Mouse (Mus musculus): ENCODE measurements around the gene Tbc1d17. TPM values are rescaled to one million over a fixed set of nuclear protein-coding genes. Genes with fewer than 3 reads are reported as not detected.

The Tbc1d17 gene
- total and polyA plus RNA-seq, 3 experiments = 31.9 to 40.5 (median 38.5) TPM

- in situ Hi-C loops (cut with MboI; ENCODE audit: low pct_ligation_motif_present, low pct_unique_long_range_greater_than_20kb, low sequenced_read_pairs) = no loop called here
- H3K36me3 ChIP-seq (replicated peaks in 1 of 2; ENCODE audit: control insufficient read depth in 1 of 2, insufficient read depth in 1 of 2, low read length in 1 of 2) = peaks cover 42 to 65% of the 10 kb centered on the region in 2 experiments
Observed at GRCm38 (mm10) chr7:44815721-44816469, 33.0 kb downstream of the Tbc1d17 start, which contains the start of the genes Nup62 and Il4i1. TSS of gene Nup62 (plus strand) at chr7:44816088. TSS of gene Il4i1 (plus strand) at chr7:44816387.

GRCm38 (mm10) chr7:44814952-44815553, 33.8 kb downstream of the Tbc1d17 start:
- no peak for DNase-seq (ENCODE audit: extremely low read depth)
- no peaks in the 10 kb centered on the region for H3K27me3 ChIP-seq (replicated peaks)
- peaks cover 48 to 65% of the 10 kb centered on the region in 2 experiments for H3K36me3 ChIP-seq (replicated peaks in 1 of 2; ENCODE audit: control insufficient read depth in 1 of 2, insufficient read depth in 1 of 2, low read length in 1 of 2)
- peak overlapping the region; percentile 77 to 89 (median 86) for H3K4me3 ChIP-seq (replicated peaks in 1 of 3; ENCODE audit: low read depth in 2 of 3, low read length in 2 of 3, poor library complexity in 1 of 3)
- H3K4me2 ChIP-seq (ENCODE audit: insufficient read depth, low read depth, poor library complexity, severe bottlenecking) = peak overlapping the region; percentile 58
- H3K9ac ChIP-seq (ENCODE audit: insufficient read depth, low read depth) = peak overlapping the region; percentile 93
- in situ Hi-C loops (cut with MboI; ENCODE audit: low pct_ligation_motif_present, low pct_unique_long_range_greater_than_20kb, low sequenced_read_pairs) (no loop called here), dilution Hi-C loops (cut with MboI; ENCODE audit: extremely low pct_ligation_motif_present, extremely low pct_unique_long_range_greater_than_20kb, low sequenced_read_pairs) (no loop called here)
- no peaks in the 10 kb centered on the region for H3K9me3 ChIP-seq (replicated peaks; ENCODE audit: low read length)
- H3K4me1 ChIP-seq (ENCODE audit: control insufficient read depth in 1 of 2, insufficient read depth in 2 of 2) = peaks cover 19 to 26% of the 10 kb centered on the region in 2 experiments
- H3K27ac ChIP-seq (ENCODE audit: insufficient read depth, low read depth) = peak overlapping the region; percentile 17; the same call in 1 of the 2 replicates
- H3K79me2 ChIP-seq (replicated peaks; ENCODE audit: control insufficient read depth, extremely low read depth, insufficient read depth, poor library complexity, severe bottlenecking) = peaks cover 52% of the 10 kb centered on the region
- no peak for TF ChIP-seq MAFK (IDR thresholded peaks at IDR 0.05; ENCODE audit: insufficient replicate concordance, low read length)
- no peak for TF ChIP-seq CHD1 (IDR thresholded peaks at IDR 0.05; ENCODE audit: low read depth, low read length)
- no peak for TF ChIP-seq TBP (conservative IDR thresholded peaks at IDR 0.05; ENCODE audit: low read depth, low read length)
- no peak for TF ChIP-seq MYC (IDR thresholded peaks at IDR 0.05; ENCODE audit: low read depth, low read length)
- TF ChIP-seq ZKSCAN1 (IDR thresholded peaks at IDR 0.05; ENCODE audit: borderline replicate concordance, low read depth, low read length) = no peak
- no peak for TF ChIP-seq NELFE (IDR thresholded peaks at IDR 0.05; ENCODE audit: low read depth, low read length)
- no peak for TF ChIP-seq TCF12 (IDR thresholded peaks at IDR 0.05; ENCODE audit: low read depth, low read length)
- no peak for TF ChIP-seq POLR2A (IDR thresholded peaks at IDR 0.05; ENCODE audit: low read depth, low read length)
- no peak for TF ChIP-seq MXI1 (IDR thresholded peaks at IDR 0.05; ENCODE audit: low read depth, low read length)
- TF ChIP-seq BHLHE40 (IDR thresholded peaks at IDR 0.05; ENCODE audit: low read depth, low read length) = no peak
- no peak for TF ChIP-seq SIN3A (IDR thresholded peaks at IDR 0.05; ENCODE audit: low read length)
- no peak for TF ChIP-seq ETS1 (conservative IDR thresholded peaks at IDR 0.05; ENCODE audit: low read depth, low read length)
- no peak for TF ChIP-seq E2F4 (IDR thresholded peaks at IDR 0.05; ENCODE audit: insufficient replicate concordance, low read depth, low read length)
- no peak for TF ChIP-seq ZNF384 (IDR thresholded peaks at IDR 0.05; ENCODE audit: low read depth, low read length)
- no peak for TF ChIP-seq ZC3H11A (IDR thresholded peaks at IDR 0.05; ENCODE audit: low read depth, low read length)

More at GRCm38 (mm10) chr7:44815721-44816469, 33.0 kb downstream of the Tbc1d17 start, which contains the start of the genes Nup62 and Il4i1:
- peaks cover 24 to 35% of the 10 kb centered on the region in 2 experiments for H3K4me1 ChIP-seq (ENCODE audit: control insufficient read depth in 1 of 2, insufficient read depth in 2 of 2)
- peak within 1 kb of the TSS; percentile 77 to 89 (median 86) for H3K4me3 ChIP-seq (replicated peaks in 1 of 3; ENCODE audit: low read depth in 2 of 3, low read length in 2 of 3, poor library complexity in 1 of 3)
- peak within 1 kb of the TSS; percentile 95 for H3K4me2 ChIP-seq (ENCODE audit: insufficient read depth, low read depth, poor library complexity, severe bottlenecking)
- H3K9ac ChIP-seq (ENCODE audit: insufficient read depth, low read depth) = peak within 1 kb of the TSS; percentile 93
- TF ChIP-seq MYC (IDR thresholded peaks at IDR 0.05; ENCODE audit: low read depth, low read length) (peak; percentile 59; the same call in 1 of the 2 replicates), BHLHE40 (IDR thresholded peaks at IDR 0.05; ENCODE audit: low read depth, low read length) (no peak), JUND (conservative IDR thresholded peaks at IDR 0.05; ENCODE audit: low read depth, low read length) (no peak), ELF1 (IDR thresholded peaks at IDR 0.05; ENCODE audit: low read depth, low read length) (peak; percentile 75), ZNF384 (IDR thresholded peaks at IDR 0.05; ENCODE audit: low read depth, low read length) (no peak), PAX5 (IDR thresholded peaks at IDR 0.05; ENCODE audit: low read length) (no peak), HCFC1 (IDR thresholded peaks at IDR 0.05; ENCODE audit: low read depth, low read length) (peak; percentile 72), SIN3A (IDR thresholded peaks at IDR 0.05; ENCODE audit: low read length) (0 out of 2 replicates have a peak, but pooled peaks have one; percentile 40), NRF1 (IDR thresholded peaks at IDR 0.05; ENCODE audit: low read depth, low read length) (peak; percentile 85), USF1 (IDR thresholded peaks at IDR 0.05; ENCODE audit: low read depth, low read length) (no peak), ETS1 (conservative IDR thresholded peaks at IDR 0.05; ENCODE audit: low read depth, low read length) (no peak), MXI1 (IDR thresholded peaks at IDR 0.05; ENCODE audit: low read depth, low read length) (no peak), NELFE (IDR thresholded peaks at IDR 0.05; ENCODE audit: low read depth, low read length) (no peak; the same call in 1 of the 2 replicates), ZKSCAN1 (IDR thresholded peaks at IDR 0.05; ENCODE audit: borderline replicate concordance, low read depth, low read length) (no peak), KAT2A (IDR thresholded peaks at IDR 0.05; ENCODE audit: insufficient replicate concordance, low read length) (0 out of 2 replicates have a peak, but pooled peaks have one; percentile 49), GABPA (IDR thresholded peaks at IDR 0.05; ENCODE audit: insufficient replicate concordance, low read depth, low read length) (no peak), TBP (conservative IDR thresholded peaks at IDR 0.05; ENCODE audit: low read depth, low read length) (0 out of 2 replicates have a peak, but pooled peaks have one; percentile 6), CHD1 (IDR thresholded peaks at IDR 0.05; ENCODE audit: low read depth, low read length) (no peak), MAX (IDR thresholded peaks at IDR 0.05; ENCODE audit: low read length) (peak; percentile 69), MAFK (IDR thresholded peaks at IDR 0.05; ENCODE audit: insufficient replicate concordance, low read length) (no peak), TCF12 (IDR thresholded peaks at IDR 0.05; ENCODE audit: low read depth, low read length) (peak; percentile 82; the same call in 1 of the 2 replicates), USF2 (conservative IDR thresholded peaks at IDR 0.05; ENCODE audit: low read depth, low read length) (no peak), E2F4 (IDR thresholded peaks at IDR 0.05; ENCODE audit: insufficient replicate concordance, low read depth, low read length) (peak; percentile 83; the same call in 1 of the 2 replicates), MAZ (IDR thresholded peaks at IDR 0.05; ENCODE audit: low read depth, low read length) (peak; percentile 96), RCOR1 (conservative IDR thresholded peaks at IDR 0.05; ENCODE audit: low read depth, low read length) (no peak), EP300 (IDR thresholded peaks at IDR 0.05; ENCODE audit: low read length) (no peak), MEF2A (IDR thresholded peaks at IDR 0.05; ENCODE audit: borderline replicate concordance, low read depth, low read length) (no peak), ZMIZ1 (IDR thresholded peaks at IDR 0.05; ENCODE audit: low read depth, low read length) (no peak; the same call in 1 of the 2 replicates), SMC3 (IDR thresholded peaks at IDR 0.05; ENCODE audit: low read depth, low read length) (no peak), RAD21 (IDR thresholded peaks at IDR 0.05; ENCODE audit: low read depth, low read length) (no peak), IRF4 (IDR thresholded peaks at IDR 0.05; ENCODE audit: low read depth, low read length) (no peak; the same call in 1 of the 2 replicates), CTCF (conservative IDR thresholded peaks at IDR 0.05 in 1 of 2, IDR thresholded peaks at IDR 0.05 in 1 of 2; ENCODE audit: low read depth in 2 of 2, low read length in 2 of 2) (no peak), ZC3H11A (IDR thresholded peaks at IDR 0.05; ENCODE audit: low read depth, low read length) (no peak), UBTF (IDR thresholded peaks at IDR 0.05; ENCODE audit: low read depth, low read length) (no peak), JUN (IDR thresholded peaks at IDR 0.05; ENCODE audit: insufficient read depth, low read depth, low read length) (no peak), POLR2A (IDR thresholded peaks at IDR 0.05; ENCODE audit: low read depth, low read length) (peak; percentile 87), POLR2AphosphoS2 (IDR thresholded peaks at IDR 0.05; ENCODE audit: low read depth, low read length) (no peak), CHD2 (IDR thresholded peaks at IDR 0.05; ENCODE audit: low read length) (peak; percentile 97)
- dilution Hi-C loops (cut with MboI; ENCODE audit: extremely low pct_ligation_motif_present, extremely low pct_unique_long_range_greater_than_20kb, low sequenced_read_pairs) = no loop called here
- peaks cover 60% of the 10 kb centered on the region for H3K79me2 ChIP-seq (replicated peaks; ENCODE audit: control insufficient read depth, extremely low read depth, insufficient read depth, poor library complexity, severe bottlenecking)
- peak; percentile 99 for DNase-seq (ENCODE audit: extremely low read depth)
- H3K27ac ChIP-seq (ENCODE audit: insufficient read depth, low read depth) = peak within 1 kb of the TSS; percentile 97
- H3K27me3 ChIP-seq (replicated peaks) = no peaks in the 10 kb centered on the region
- H3K9me3 ChIP-seq (replicated peaks; ENCODE audit: low read length) = no peaks in the 10 kb centered on the region
